Mouse (Mus musculus): ENCODE data around the gene Grb2.

DNA sequence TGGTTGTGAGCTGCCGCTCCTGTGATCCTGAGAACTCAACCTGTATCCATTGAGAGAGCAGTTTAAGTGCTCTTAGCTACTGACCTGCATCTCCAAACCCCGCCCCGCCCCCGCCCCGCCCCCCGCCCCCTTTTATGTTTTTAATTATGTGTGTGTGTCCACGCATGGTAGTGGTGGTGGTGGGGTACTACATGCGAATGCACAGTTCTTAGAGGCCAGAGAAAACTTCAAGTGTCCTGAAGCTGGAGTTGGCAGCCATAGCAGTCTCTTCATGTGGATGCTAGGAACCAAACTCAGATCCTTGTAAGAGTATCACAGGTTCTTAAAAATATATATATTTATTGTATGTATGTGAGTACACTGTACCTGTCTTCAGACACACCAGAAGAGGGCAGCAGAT lies 72.9 kb downstream of the Grb2 start:
- TF ChIP-seq POLR2A (IDR thresholded peaks at IDR 0.05; ENCODE audit: low read depth, low read length) (no peak), CTCF (conservative IDR thresholded peaks at IDR 0.05; ENCODE audit: insufficient read depth, insufficient read length, low read depth, low read length) (no peak)
